Mouse (Mus musculus) lung, postnatal 25 days (tissue): ENCODE results near the gene Rsc1a1.

Experiments used
- DNase-seq: peaks from one replicate; pipeline ENCODE4 v3.0.0; 2022; ENCODE audit warnings: low spot score

Gene Rsc1a1

DNA sequence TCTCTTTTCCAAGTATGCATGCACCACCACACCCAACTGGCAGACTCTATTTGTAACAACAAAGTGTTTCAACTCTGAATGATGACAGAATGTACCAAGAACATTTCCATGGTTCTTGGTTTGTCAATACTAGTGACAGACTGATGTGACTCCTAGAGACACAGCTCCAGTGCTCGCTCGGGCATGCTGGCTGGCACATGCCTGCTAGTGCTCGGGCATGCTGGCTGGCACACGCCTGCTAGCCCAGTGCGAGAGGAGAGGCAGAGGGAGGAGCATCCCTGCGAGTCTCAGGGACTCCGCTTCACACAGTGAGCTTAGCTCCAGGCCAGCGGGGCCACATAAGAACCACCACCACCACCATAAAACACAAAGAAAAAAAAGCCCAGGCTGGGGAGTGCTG, 9.3 kb upstream of the Rsc1a1 start:
- no peak for DNase-seq

DNA sequence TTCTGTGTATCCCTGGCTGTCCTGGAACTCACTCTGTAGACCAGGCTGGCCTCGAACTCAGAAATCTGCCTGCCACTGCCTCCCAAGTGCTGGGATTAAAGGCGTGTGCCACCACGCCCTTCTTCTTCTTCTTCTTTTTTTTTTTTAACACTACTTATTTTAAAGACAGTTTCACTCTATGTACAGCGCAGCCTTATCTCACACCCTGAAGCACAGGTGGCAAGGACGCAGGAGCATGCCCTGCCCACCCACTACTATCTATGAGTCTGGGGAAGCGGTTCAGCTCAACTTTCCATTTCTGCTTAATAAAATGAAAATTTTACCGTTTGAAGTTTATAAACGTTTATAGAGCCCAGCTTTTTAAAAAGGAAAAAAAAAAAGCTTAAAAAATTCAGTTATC, 3.1 kb upstream of the Rsc1a1 start:
- DNase-seq = no peak

GRCm38 (mm10) chr4:141686525-141686924, 1.1 kb upstream of the Rsc1a1 start:
- DNase-seq = no peak

- DNase-seq = peak; percentile 71
Observed at GRCm38 (mm10) chr4:141686093-141686492, 694 bp upstream of the Rsc1a1 start.

- DNase-seq = no peak
Observed at GRCm38 (mm10) chr4:141682706-141683230, 2.6 kb downstream of the Rsc1a1 start.

DNA sequence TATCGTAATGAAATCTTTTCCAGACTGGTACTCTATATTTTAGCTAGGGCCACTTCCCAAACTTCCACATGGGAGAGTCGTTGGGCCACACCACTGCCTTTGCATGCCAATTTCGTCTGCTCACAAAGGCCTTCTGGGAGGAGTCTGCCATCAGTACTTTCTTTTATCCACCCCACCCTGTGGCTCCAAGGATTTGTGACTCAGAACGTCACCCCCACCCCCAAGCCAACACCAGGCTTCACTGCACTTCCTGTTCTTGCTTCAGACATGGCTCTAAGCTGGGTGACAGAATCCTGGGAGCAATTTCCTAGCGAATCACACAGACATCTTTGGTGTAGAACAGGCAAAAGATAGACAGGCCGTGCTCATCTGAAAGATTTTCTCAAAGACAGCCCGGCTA, 3.6 kb downstream of the Rsc1a1 start:
- DNase-seq = peak; percentile 53

DNA sequence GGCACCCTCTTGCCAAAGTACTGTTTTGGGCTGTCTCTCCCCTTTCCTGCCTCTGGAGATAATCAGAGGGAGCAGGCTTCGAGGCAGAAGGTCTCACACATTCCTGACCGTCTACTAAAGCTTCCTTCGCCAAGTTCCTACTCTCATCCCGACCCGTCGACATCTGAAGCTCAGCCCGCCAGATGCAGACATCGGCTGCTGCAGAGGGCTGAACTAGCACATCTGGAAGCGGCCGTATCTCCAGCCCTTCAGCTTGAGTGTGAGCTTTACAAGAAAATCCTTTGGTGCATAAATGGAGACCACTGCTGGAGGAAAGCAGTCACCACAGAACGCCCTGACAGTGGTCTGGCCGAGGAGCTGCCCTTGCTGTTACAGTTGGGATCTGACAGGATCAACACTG, 4.5 kb downstream of the Rsc1a1 start:
- no peak for DNase-seq

DNA sequence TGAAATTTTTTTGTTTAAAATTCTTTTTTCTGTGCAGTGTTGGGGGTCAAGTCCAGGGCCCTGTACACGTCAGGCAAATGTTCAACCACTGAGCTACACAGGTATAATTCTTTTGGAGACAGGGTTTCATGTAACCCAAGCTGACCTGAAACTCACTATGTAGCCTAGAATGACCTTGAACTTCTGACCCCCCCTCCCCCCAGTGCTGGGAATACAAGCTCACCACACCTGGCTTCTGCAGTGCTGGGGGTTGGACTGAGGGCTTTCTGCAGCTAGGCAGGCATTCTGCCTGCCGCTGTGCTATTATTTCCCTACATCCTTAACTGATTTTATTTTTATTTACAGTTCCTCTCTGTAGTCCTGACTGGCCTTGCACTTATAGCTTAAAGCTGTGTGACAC, 6.4 kb downstream of the Rsc1a1 start:
- DNase-seq = no peak

DNA sequence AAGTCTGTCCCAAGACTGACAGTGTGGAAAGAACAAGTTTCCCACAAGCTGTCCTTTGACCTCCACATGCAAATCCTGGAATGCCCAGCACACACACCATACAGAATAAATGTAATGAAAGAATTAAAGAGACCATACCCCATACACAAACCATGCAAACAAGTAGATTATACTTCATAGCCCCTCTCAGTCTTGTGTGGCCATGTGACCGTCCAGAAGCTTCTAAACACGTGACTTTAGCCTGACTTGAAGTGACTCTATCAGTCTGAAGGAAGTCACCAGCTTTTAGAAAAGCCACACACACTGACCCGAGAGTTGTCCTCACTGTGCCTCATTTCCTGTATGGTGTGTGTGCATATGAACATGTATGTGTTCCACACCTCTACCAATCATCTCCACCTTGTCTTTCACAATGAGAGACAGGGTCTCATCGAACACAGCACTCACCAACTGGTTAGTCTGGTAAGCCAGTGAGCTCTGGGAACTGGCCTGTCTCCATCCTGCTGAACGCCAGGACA, 8.9 kb downstream of the Rsc1a1 start:
- DNase-seq = no peak

- DNase-seq = no peak
Observed at GRCm38 (mm10) chr4:141672325-141672724, 13.1 kb downstream of the Rsc1a1 start.

GRCm38 (mm10) chr4:141671389-141671788, 14.0 kb downstream of the Rsc1a1 start:
- DNase-seq = no peak

- peak; percentile 70 for DNase-seq
Observed at GRCm38 (mm10) chr4:141669898-141670712, 15.3 kb downstream of the Rsc1a1 start.

DNA sequence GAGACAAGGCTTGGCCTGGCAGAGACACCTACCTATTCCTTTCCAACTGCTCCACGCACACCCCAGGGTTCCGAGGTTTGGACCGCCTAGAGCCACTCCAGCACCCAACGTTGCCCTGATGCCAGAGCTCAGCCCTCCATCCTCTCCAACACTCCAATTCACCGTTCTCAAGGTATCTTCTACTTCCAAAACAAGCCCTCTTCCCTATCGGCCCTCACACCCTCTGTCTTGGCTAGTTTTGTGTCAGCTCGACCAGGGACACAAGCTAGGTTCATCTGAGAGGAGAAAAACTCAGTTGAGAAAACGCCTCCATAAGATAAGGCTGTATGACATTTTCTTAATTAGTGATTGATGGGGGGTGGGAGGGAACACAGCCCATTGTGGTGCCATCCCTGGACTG, 20.6 kb downstream of the Rsc1a1 start, which contains the start of gene Plekhm2:
TSS of gene Plekhm2 (minus strand) at position 101 of the 400 bp plus-strand sequence.
- DNase-seq = no peak

- DNase-seq = peak; percentile 74
Observed at GRCm38 (mm10) chr4:141664011-141664745, 21.2 kb downstream of the Rsc1a1 start.

GRCm38 (mm10) chr4:141663122-141663931, 22.1 kb downstream of the Rsc1a1 start:
- no peak for DNase-seq

GRCm38 (mm10) chr4:141660884-141661283, 24.5 kb downstream of the Rsc1a1 start:
- no peak for DNase-seq

GRCm38 (mm10) chr4:141659739-141660138, 25.7 kb downstream of the Rsc1a1 start:
- DNase-seq = no peak

GRCm38 (mm10) chr4:141658846-141659484, 26.4 kb downstream of the Rsc1a1 start:
- DNase-seq = no peak

- no peak for DNase-seq
Observed at GRCm38 (mm10) chr4:141656932-141657331, 28.5 kb downstream of the Rsc1a1 start.

- DNase-seq = peak; percentile 83
Observed at GRCm38 (mm10) chr4:141655908-141656608, 29.3 kb downstream of the Rsc1a1 start.

DNA sequence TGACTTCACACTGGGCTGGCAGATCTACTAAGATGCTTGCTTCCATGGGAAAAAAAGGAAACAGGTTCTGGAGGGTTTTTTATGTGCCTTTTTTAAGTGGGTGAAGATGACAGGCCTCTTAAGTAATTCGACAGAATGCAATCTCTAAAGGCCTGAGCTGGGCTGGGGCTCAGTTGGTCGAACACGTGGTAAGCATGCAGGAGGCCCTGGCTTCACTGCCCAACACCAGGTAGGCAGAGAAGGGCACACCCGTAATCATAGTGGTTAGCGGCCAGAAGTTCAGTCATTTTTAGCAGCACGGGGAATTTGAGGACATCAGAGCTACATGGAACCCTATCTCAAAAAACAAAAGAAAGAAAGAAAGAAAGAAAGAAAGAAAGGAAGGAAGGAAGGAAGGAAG, 30.9 kb downstream of the Rsc1a1 start:
- DNase-seq = no peak
